Mouse (Mus musculus) layer of hippocampus, adult 8-10 months (tissue): ENCODE measurements around the gene Prkab2. TPM values are rescaled to one million over a fixed set of nuclear protein-coding genes. Genes with fewer than 3 reads are reported as not detected.
A peak's percentile ranks its signal among the peaks of the same experiment; 100 is the strongest.

Experiments used
- DNase-seq, 2 experiments: peaks; one replicate each; pipeline ENCODE4 v3.0.0; 2022; ENCODE audit warnings: low spot score in 2 of 2
- total RNA-seq, 4 experiments: library from RNA; stranded (reverse); gene quantifications; 2 replicates each; pipeline ENCODE4 v1.2.4; 2022

The Prkab2 gene
- total RNA-seq = 10 to 100 TPM; 27.4 to 46.3 (median 35.7) TPM

GRCm38 (mm10) chr3:97657655-97658411 lies at the start of gene Prkab2:
Gene Prkab2, plus strand, starts transcription at chr3:97658193.
- peak; percentile 98 to 99 for DNase-seq

- no peak for DNase-seq
Measured at GRCm38 (mm10) chr3:97609201-97609844, 48.7 kb upstream of the Prkab2 start.

GRCm38 (mm10) chr3:97609845-97610410 lies 48.1 kb upstream of the Prkab2 start, which contains the start of gene Chd1l:
Gene Chd1l, minus strand, starts transcription at chr3:97610203.
- DNase-seq = peak; percentile 80 to 92

DNA sequence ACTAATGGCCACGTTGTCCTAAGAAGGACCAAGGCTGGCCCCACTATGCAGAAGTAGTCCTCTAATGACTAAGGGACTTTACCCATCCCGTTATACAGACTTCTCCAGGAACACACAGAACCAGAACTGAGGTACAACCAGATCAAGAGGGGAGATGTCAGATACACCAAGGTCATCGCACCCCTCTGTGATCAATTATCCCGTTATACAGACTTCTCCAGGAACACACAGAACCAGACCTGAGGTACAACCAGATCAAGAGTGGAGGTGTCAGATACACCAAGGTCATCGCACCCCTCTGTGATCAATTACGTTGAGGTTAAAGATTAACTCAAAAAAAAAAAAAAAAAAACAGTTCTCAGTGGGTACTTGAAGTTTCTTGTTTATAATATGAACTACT lies 47.0 kb upstream of the Prkab2 start:
- no peak for DNase-seq

GRCm38 (mm10) chr3:97615154-97615553 lies 42.8 kb upstream of the Prkab2 start:
- no peak for DNase-seq

DNA sequence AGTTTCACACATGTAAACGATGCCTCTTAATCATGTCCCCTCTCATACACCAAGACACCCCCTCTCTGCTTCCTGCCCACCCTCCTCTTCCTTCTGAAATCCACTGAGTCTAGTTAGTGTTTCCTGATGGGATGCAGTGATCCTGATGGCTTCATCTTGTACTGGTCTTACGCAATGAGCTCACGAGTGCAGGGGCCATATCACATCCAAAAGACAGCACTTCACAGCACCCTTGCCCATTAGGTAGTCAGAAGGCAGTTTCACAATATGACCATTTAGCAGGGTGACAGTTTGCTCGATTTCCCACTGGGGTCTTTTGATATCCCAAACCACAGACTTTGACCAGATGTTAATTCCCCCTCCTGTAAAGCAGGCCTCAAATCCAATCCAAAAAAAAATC lies 42.1 kb upstream of the Prkab2 start:
- DNase-seq = no peak

GRCm38 (mm10) chr3:97617091-97617825 lies 40.7 kb upstream of the Prkab2 start:
- no peak for DNase-seq

- no peak for DNase-seq
Measured at GRCm38 (mm10) chr3:97617899-97618298, 40.1 kb upstream of the Prkab2 start.

- no peak for DNase-seq
Measured at GRCm38 (mm10) chr3:97620657-97621056, 37.3 kb upstream of the Prkab2 start.

GRCm38 (mm10) chr3:97624611-97625010 lies 33.4 kb upstream of the Prkab2 start:
- no peak for DNase-seq

- no peak for DNase-seq
Measured at GRCm38 (mm10) chr3:97627893-97628292, 30.1 kb upstream of the Prkab2 start.

GRCm38 (mm10) chr3:97628391-97629001 lies 29.5 kb upstream of the Prkab2 start, which contains the start of gene Fmo5:
Gene Fmo5, plus strand, starts transcription at chr3:97628804.
- no peak for DNase-seq

DNA sequence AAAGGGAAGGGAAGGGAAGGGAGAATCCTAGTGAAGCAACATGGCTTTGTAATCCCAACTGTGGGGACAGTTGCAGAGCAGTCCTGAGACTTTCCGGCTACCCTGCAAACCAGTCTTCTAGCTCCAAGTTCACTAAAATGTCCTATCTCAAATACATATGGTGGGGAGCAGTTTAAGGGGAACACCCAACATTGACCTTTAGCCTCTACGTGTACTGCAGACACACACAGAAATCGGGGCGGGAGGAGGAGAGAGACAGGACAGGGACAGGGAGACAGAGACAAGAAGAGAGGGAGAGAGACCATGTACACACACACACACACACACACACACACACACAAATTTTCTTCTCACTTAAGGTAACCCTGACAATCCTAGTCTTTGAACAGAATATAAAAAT lies 28.1 kb upstream of the Prkab2 start:
- DNase-seq = no peak

DNA sequence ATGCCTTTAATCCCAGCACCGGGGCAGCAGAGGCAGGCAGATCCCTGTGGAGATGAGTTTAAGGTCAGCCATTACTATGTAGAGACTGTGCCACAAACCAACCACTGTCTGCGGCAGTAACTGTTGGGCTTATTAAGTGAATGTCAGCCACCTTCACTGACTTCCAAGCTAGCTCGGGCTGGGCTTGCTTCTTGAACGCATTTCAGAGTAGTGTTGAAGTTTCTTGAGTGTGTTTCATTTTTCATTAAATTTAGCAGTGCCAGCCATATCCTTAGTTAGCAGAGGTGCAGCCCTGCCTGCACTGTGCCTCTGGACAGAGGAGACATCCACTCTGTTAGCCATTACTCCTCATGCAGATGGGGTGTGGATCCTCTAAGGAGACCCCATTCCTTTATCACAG lies 27.2 kb upstream of the Prkab2 start:
- no peak for DNase-seq

GRCm38 (mm10) chr3:97631258-97631860 lies 26.6 kb upstream of the Prkab2 start:
- no peak for DNase-seq

DNA sequence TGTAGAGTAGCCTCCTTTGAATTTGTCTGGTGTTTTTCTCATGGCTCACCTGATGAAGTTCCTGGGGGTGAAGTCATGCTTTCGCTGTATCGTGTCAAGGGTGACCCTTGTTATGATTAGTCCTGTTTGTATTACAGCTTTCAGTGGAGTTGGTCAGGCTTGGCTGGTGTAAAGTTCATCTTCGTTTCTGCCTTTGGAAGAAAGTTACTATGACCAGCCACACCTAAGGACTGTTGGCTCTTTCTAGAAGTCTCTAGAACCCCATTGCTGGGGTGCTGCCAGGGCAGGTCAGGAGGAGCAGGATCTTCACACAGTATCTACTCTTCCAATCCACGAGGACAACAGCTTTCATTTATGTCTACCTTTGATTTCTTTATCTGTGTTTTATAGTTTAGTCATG lies 24.5 kb upstream of the Prkab2 start:
- no peak for DNase-seq

- DNase-seq = no peak
Measured at GRCm38 (mm10) chr3:97634288-97634761, 23.7 kb upstream of the Prkab2 start.

DNA sequence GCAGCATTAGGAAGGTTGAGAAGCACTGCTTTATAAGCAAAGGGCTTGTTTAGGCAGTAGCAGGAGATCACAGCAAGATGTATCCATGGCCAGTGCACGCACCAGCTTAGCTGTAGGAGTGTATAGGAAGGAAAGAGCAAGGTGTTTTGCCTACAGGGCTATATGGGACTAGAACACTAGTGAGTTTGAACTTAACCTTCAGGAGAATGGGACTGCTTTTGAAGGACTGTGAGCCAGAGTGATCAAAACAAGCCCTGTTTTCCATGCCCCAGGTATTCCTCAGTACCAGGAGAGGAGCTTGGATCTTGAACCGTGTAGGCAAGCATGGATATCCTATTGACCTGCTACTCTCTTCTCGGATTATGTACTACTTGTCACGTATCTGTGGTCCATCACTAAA lies 16.6 kb upstream of the Prkab2 start:
- no peak for DNase-seq

- DNase-seq = no peak
Measured at GRCm38 (mm10) chr3:97642001-97642400, 16.0 kb upstream of the Prkab2 start.

GRCm38 (mm10) chr3:97648518-97648917 lies 9.5 kb upstream of the Prkab2 start:
- no peak for DNase-seq

- DNase-seq = no peak
Measured at GRCm38 (mm10) chr3:97649022-97649421, 9.0 kb upstream of the Prkab2 start.
